Mouse (Mus musculus) hindbrain, postnatal 0 days (tissue): ENCODE data around the gene Fam185a. TPM values are rescaled to one million over a fixed set of nuclear protein-coding genes. Genes with fewer than 3 reads are reported as not detected.

Experiments used
- ATAC-seq: fragments of 200-750 bp; cut with Nextera tagmentation; 2 replicates; pipeline ENCODE4 v1.8.0; 2017; ENCODE audit warnings: mild to moderate bottlenecking, moderate TSS enrichment, moderate library complexity
- DNase-seq: peaks from one replicate; pipeline ENCODE4 v3.0.0-alpha.2; 2015; ENCODE audit warnings: low spot score
- H3K27ac ChIP-seq: fragments of 300-500 bp; sonication (generic); 2 replicates; pipeline ENCODE4 v1.5.1; 2014; ENCODE audit warnings: mild to moderate bottlenecking
- H3K27me3 ChIP-seq: fragments of 300-500 bp; sonication (generic); 2 replicates; pipeline ENCODE4 v1.6.1; 2014; ENCODE audit warnings: low read length, mixed read lengths; ENCODE audit not compliant: insufficient read depth
- H3K36me3 ChIP-seq: fragments of 300-500 bp; sonication (generic); 2 replicates; pipeline ENCODE4 v1.6.1; 2014; ENCODE audit warnings: low read length, mixed read lengths; ENCODE audit not compliant: insufficient read depth
- H3K4me1 ChIP-seq: fragments of 300-500 bp; sonication (generic); 2 replicates; pipeline ENCODE4 v1.6.1; 2014; ENCODE audit warnings: antibody characterized with exemption, low read length, mixed read lengths; ENCODE audit not compliant: insufficient read depth
- H3K4me2 ChIP-seq: fragments of 300-500 bp; sonication (generic); 2 replicates; pipeline ENCODE4 v1.6.1; 2014; ENCODE audit warnings: low read depth, mild to moderate bottlenecking, low read length, moderate library complexity, mixed read lengths
- H3K4me3 ChIP-seq: fragments of 300-500 bp; sonication (generic); 2 replicates; pipeline ENCODE4 v1.5.1; 2014; ENCODE audit warnings: low read length
- H3K9ac ChIP-seq: fragments of 300-500 bp; sonication (generic); replicated peaks from 2 replicates; pipeline ENCODE4 v1.6.1; 2014; ENCODE audit warnings: mild to moderate bottlenecking, low read length, moderate library complexity, mixed read lengths
- H3K9me3 ChIP-seq: fragments of 300-500 bp; sonication (generic); 2 replicates; pipeline ENCODE4 v1.6.1; 2016; ENCODE audit warnings: low read length, mixed read lengths
- CTCF ChIP-seq: IDR thresholded peaks from 2 replicates; pipeline ENCODE4 v1.5.1; 2016; ENCODE audit warnings: antibody characterized with exemption, control low read depth, low read depth
- WGBS: fragments of 180-500 bp; shearing (Covaris S2); extraction: QIAGEN DNeasy Blood & Tissue Kit; methylation state at CpG from one replicate; pipeline ENCODE4 v1.1.7; 2014; 5-methylcytosine and 5-hydroxymethylcytosine counted together
- polyA plus RNA-seq: library from polyadenylated mRNA; unstranded; fragments of >200 nt; fragmentation: Nextera tagmentation; extraction: Ambion mirVana; gene quantifications from 2 replicates; pipeline ENCODE4 v1.2.1, GENCODE M21; 2015
- total RNA-seq: library from RNA; depleted of rRNA; stranded (reverse); fragments of >200 nt; gene quantifications from 2 replicates; pipeline ENCODE4 v1.2.3, GENCODE M21; 2014

Gene Fam185a
- total and polyA plus RNA-seq, 2 experiments from 2014 or later: 8.9 to 13.2 TPM

- Histone ChIP-seq H3K4me2 (no peak overlapping the region), H3K9me3 (no peaks in the 10 kb centered on the region), H3K27me3 (no peaks in the 10 kb centered on the region), H3K4me1 (no peaks in the 10 kb centered on the region), H3K4me3 (no peak overlapping the region), H3K36me3 (no peaks in the 10 kb centered on the region), H3K9ac (no peak overlapping the region), H3K27ac (no peak overlapping the region)
- ATAC-seq: no peak
- no peak for TF ChIP-seq CTCF
- no peak for DNase-seq
- 80% methylated on average over 10 of the region's 10 CpGs for WGBS
Observed at GRCm38 (mm10) chr5:21500133-21500532, 75.4 kb downstream of the Fam185a start.

- H3K27ac ChIP-seq: no peak overlapping the region
- H3K9ac ChIP-seq: no peak overlapping the region
- no peaks in the 10 kb centered on the region for H3K27me3 ChIP-seq
- H3K4me1 ChIP-seq: no peaks in the 10 kb centered on the region
- H3K4me3 ChIP-seq: no peak overlapping the region
- 85% methylated on average over 2 of the region's 2 CpGs for WGBS
- no peaks in the 10 kb centered on the region for H3K9me3 ChIP-seq
- no peak overlapping the region for H3K4me2 ChIP-seq
- ATAC-seq (no peak), DNase-seq (no peak)
- no peaks in the 10 kb centered on the region for H3K36me3 ChIP-seq
- TF ChIP-seq CTCF: no peak
Observed at GRCm38 (mm10) chr5:21500941-21501340, 76.2 kb downstream of the Fam185a start.

- H3K36me3 ChIP-seq: no peaks in the 10 kb centered on the region
- DNase-seq: no peak
- H3K27me3 ChIP-seq: no peaks in the 10 kb centered on the region
- H3K4me1 ChIP-seq: no peaks in the 10 kb centered on the region
- no peak overlapping the region for H3K9ac ChIP-seq
- H3K9me3 ChIP-seq: no peaks in the 10 kb centered on the region
- TF ChIP-seq CTCF: no peak
- WGBS: 92% methylated on average over 13 of the region's 13 CpGs
- H3K4me3 ChIP-seq: no peak overlapping the region
- no peak for ATAC-seq
- H3K4me2 ChIP-seq: no peak overlapping the region
- H3K27ac ChIP-seq: no peak overlapping the region
Observed at GRCm38 (mm10) chr5:21502936-21503610, 78.3 kb downstream of the Fam185a start.

GRCm38 (mm10) chr5:21505159-21505558, 80.4 kb downstream of the Fam185a start:
- H3K4me1 ChIP-seq: no peaks in the 10 kb centered on the region
- no peak overlapping the region for H3K4me3 ChIP-seq
- no peak for TF ChIP-seq CTCF
- ATAC-seq: no peak
- DNase-seq: no peak
- H3K27ac ChIP-seq: no peak overlapping the region
- no peak overlapping the region for H3K9ac ChIP-seq
- no peaks in the 10 kb centered on the region for H3K9me3 ChIP-seq
- no peaks in the 10 kb centered on the region for H3K27me3 ChIP-seq
- no peak overlapping the region for H3K4me2 ChIP-seq
- H3K36me3 ChIP-seq: no peaks in the 10 kb centered on the region
- 78% methylated on average over 8 of the region's 8 CpGs for whole genome bisulfite sequencing

GRCm38 (mm10) chr5:21506887-21507286, 82.1 kb downstream of the Fam185a start:
- Histone ChIP-seq H3K27ac (no peak overlapping the region), H3K9ac (no peak overlapping the region), H3K4me3 (no peak overlapping the region), H3K36me3 (no peaks in the 10 kb centered on the region), H3K27me3 (no peaks in the 10 kb centered on the region), H3K4me2 (no peak overlapping the region), H3K9me3 (no peaks in the 10 kb centered on the region), H3K4me1 (no peaks in the 10 kb centered on the region)
- no peak for TF ChIP-seq CTCF
- DNase-seq (no peak), ATAC-seq (no peak)
- WGBS: 92% methylated on average over 1 of the region's 1 CpGs

GRCm38 (mm10) chr5:21509801-21510200, 85.0 kb downstream of the Fam185a start:
- WGBS: 74% methylated on average over 4 of the region's 4 CpGs
- TF ChIP-seq CTCF: no peak
- Histone ChIP-seq H3K27ac (no peak overlapping the region), H3K27me3 (no peaks in the 10 kb centered on the region), H3K4me3 (no peak overlapping the region), H3K9ac (no peak overlapping the region), H3K4me2 (no peak overlapping the region), H3K36me3 (no peaks in the 10 kb centered on the region), H3K9me3 (no peaks in the 10 kb centered on the region), H3K4me1 (no peaks in the 10 kb centered on the region)
- DNase-seq (no peak), ATAC-seq (no peak)

GRCm38 (mm10) chr5:21513363-21513762, 88.6 kb downstream of the Fam185a start:
- DNase-seq: no peak
- WGBS: 55% methylated on average over 10 of the region's 10 CpGs
- no peak for TF ChIP-seq CTCF
- Histone ChIP-seq H3K27me3 (no peaks in the 10 kb centered on the region), H3K9ac (no peak overlapping the region), H3K4me2 (no peak overlapping the region), H3K9me3 (no peaks in the 10 kb centered on the region), H3K4me3 (no peak overlapping the region), H3K4me1 (no peaks in the 10 kb centered on the region), H3K27ac (no peak overlapping the region), H3K36me3 (no peaks in the 10 kb centered on the region)
- ATAC-seq: no peak
